Mouse (Mus musculus) liver, embryonic 14.5 days (tissue): ENCODE data around the gene Trim58. TPM values are rescaled to one million over a fixed set of nuclear protein-coding genes. Genes with fewer than 3 reads are reported as not detected.

Experiments used
- ATAC-seq: fragments of 200-750 bp; cut with Nextera tagmentation; 2 replicates; pipeline ENCODE4 v1.8.0; 2017; ENCODE audit warnings: moderate number of reproducible peaks, mild to moderate bottlenecking, moderate library complexity; ENCODE audit not compliant: insufficient read depth
- DNase-seq, 3 experiments: peaks; one replicate each; pipeline ENCODE4 v3.0.0-alpha.2; 2012 to 2013; ENCODE audit warnings: low read depth in 3 of 3, low spot score in 3 of 3
- H3K27ac ChIP-seq: fragments of 300-500 bp; sonication (generic); 2 replicates; pipeline ENCODE4 v1.5.1; 2014; ENCODE audit warnings: moderate library complexity, mild to moderate bottlenecking, control low read depth, inconsistent platforms
- H3K27me3 ChIP-seq: fragments of 300-500 bp; sonication (generic); 2 replicates; pipeline ENCODE4 v1.6.1; 2014; ENCODE audit warnings: mild to moderate bottlenecking, low read length, moderate library complexity; ENCODE audit not compliant: control insufficient read depth, insufficient read depth
- H3K36me3 ChIP-seq: fragments of 300-500 bp; sonication (generic); replicated peaks from 2 replicates; pipeline ENCODE4 v1.6.1; 2014; ENCODE audit warnings: low read depth; ENCODE audit not compliant: control insufficient read depth, insufficient read depth
- H3K4me1 ChIP-seq, 2 experiments: fragments of 200-500 bp in 1 of 2; fragments of 300-500 bp in 1 of 2; sonication (generic) in 1 of 2; replicated peaks; 2 replicates each; pipeline ENCODE4 v1.6.1; 2012 to 2014; ENCODE audit warnings: antibody characterized with exemption in 1 of 2, inconsistent platforms in 1 of 2, low read length in 1 of 2; ENCODE audit not compliant: control insufficient read depth in 2 of 2, insufficient read depth in 2 of 2
- H3K4me2 ChIP-seq: fragments of 300-500 bp; sonication (generic); 2 replicates; pipeline ENCODE4 v1.6.1; 2014; ENCODE audit warnings: low read depth, mild to moderate bottlenecking, control low read depth, moderate library complexity
- H3K4me3 ChIP-seq, 2 experiments: fragments of 200-500 bp in 1 of 2; fragments of 300-500 bp in 1 of 2; sonication (generic) in 1 of 2; 2 replicates each; pipeline ENCODE4 v1.5.1; 2012 to 2014; ENCODE audit warnings: low read depth in 2 of 2, low read length in 2 of 2, mild to moderate bottlenecking in 2 of 2, control low read depth in 1 of 2, inconsistent platforms in 1 of 2, moderate library complexity in 1 of 2; ENCODE audit not compliant: insufficient read depth in 1 of 2
- H3K9ac ChIP-seq: fragments of 300-500 bp; sonication (generic); replicated peaks from 2 replicates; pipeline ENCODE4 v1.6.1; 2014; ENCODE audit warnings: mild to moderate bottlenecking, control low read depth, moderate library complexity
- H3K9me3 ChIP-seq: fragments of 300-500 bp; sonication (generic); 2 replicates; pipeline ENCODE4 v1.6.1; 2016; ENCODE audit warnings: low read length, mixed read lengths; ENCODE audit not compliant: control insufficient read depth
- CTCF ChIP-seq: IDR thresholded peaks from 2 replicates; pipeline ENCODE4 v1.5.1; 2016; ENCODE audit warnings: antibody characterized with exemption, low read depth, control low read depth
- EP300 ChIP-seq: IDR thresholded peaks from 2 replicates; pipeline ENCODE4 v1.6.1; 2016; ENCODE audit warnings: antibody characterized with exemption, low read depth
- WGBS: fragments of 180-500 bp; shearing (Covaris S2); extraction: QIAGEN DNeasy Blood & Tissue Kit; methylation state at CpG from one replicate; pipeline ENCODE4 v1.1.7; 2014; ENCODE audit not compliant: insufficient replicate concordance; 5-methylcytosine and 5-hydroxymethylcytosine counted together
- polyA plus RNA-seq, 2 experiments: library from polyadenylated mRNA; depleted of rRNA in 1 of 2; stranded (reverse) in 1 of 2; unstranded in 1 of 2; fragments of >200 nt; fragmentation: Nextera tagmentation in 1 of 2; extraction: Ambion mirVana in 1 of 2; gene quantifications; 2 replicates each; pipeline versions ENCODE4 v1.2.1 to v1.2.3; 2012 to 2014

Trim58 gene
- polyA plus RNA-seq, 2 experiments, result 10.5 TPM

DNA sequence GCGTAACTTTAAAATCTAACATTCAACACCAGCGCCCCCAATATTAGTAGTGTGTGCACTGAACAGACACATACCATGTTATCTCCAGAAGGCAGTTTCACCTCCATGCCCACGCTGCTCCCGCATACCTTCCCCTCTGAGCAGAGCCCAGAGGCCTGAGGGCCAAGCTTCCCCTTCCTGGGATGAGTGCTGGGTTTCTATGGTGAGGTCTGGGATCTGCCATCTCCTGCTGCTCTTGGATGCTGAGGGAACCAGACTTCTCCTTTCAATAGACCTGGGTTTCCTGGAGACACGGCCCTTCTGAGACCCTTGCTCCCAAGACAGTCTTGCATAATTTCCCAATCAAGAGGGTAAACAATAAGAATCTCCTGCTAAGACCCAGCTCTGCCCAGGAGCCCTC is 9.9 kb upstream of the Trim58 start, which contains the start of gene Olfr323:
TSS of gene Olfr323 (minus strand) at position 101 of the 400 bp plus-strand sequence.
- no peaks in the 10 kb centered on the region for H3K4me1 ChIP-seq
- no peak within 1 kb of the TSS for H3K4me3 ChIP-seq
- ATAC-seq, result no peak
- H3K27me3 ChIP-seq, result no peaks in the 10 kb centered on the region
- no peak within 1 kb of the TSS for H3K9ac ChIP-seq
- H3K36me3 ChIP-seq, result no peaks in the 10 kb centered on the region
- TF ChIP-seq CTCF, result no peak
- no peak for TF ChIP-seq EP300
- H3K4me2 ChIP-seq, result no peak within 1 kb of the TSS
- WGBS, result 56% methylated on average over 5 of the region's 5 CpGs
- DNase-seq, result no peak
- H3K27ac ChIP-seq, result no peak within 1 kb of the TSS
- H3K9me3 ChIP-seq, result no peaks in the 10 kb centered on the region

DNA sequence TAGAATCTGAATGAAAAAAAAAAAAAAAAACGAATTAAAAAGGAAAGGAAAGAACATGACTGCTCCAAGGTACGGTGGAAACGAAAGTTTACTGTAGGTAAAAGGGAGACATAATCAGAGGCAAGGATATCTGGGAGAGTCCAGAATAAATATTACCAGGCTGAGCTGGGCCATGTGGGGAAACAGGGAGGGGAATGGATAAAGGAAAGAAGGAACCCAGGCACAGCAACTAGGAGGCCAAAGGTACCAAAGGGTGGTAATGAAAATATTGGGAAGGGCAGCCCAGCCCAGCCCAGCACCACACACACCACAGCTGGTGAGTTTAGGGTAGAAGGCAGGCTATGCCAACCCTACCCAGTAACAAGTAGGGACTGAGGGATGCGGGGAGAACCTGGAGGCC is 5.4 kb upstream of the Trim58 start:
- Histone ChIP-seq H3K36me3 (no peaks in the 10 kb centered on the region), H3K4me3 (no peak overlapping the region), H3K27me3 (no peaks in the 10 kb centered on the region), H3K27ac (no peak overlapping the region), H3K9me3 (no peaks in the 10 kb centered on the region), H3K9ac (no peak overlapping the region), H3K4me2 (no peak overlapping the region), H3K4me1 (peaks cover 8 to 9% of the 10 kb centered on the region in 2 experiments)
- WGBS, result 56% methylated on average over 4 of the region's 4 CpGs
- TF ChIP-seq CTCF (no peak), EP300 (no peak)
- DNase-seq, result no peak
- no peak for ATAC-seq

DNA sequence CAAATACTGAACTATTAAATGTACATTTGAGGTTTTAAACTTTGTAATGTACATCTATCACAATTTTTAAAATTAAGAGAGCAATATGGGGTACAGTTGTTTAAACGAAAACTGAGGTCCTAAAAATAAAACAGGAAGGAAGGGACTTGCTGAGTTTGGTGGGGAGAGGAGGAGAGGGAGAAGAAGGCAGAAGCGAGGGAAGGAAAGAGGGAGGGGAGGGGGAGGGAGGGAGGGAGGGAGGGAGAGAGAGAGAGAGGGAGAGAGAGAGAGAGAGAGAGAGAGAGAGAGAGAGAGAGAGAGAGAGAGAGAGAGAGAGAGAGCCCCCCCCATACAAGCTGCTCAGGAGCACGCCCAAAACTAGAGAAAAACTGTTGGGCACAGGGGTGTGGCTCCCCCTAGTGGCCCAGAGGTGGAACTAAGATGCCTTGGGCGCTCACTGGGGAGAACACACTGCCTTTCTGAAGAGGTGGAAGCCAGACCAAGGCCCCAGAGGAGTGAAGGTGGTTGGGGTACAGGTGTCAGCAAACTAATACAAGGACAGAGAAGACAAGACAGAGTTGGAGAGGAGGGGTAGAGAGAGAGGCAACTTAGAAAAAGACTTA is 3.8 kb upstream of the Trim58 start:
- H3K4me3 ChIP-seq, result no peak overlapping the region
- H3K4me2 ChIP-seq, result no peak overlapping the region
- 6% methylated on average over 4 of the region's 4 CpGs for WGBS
- H3K27me3 ChIP-seq, result no peaks in the 10 kb centered on the region
- H3K4me1 ChIP-seq, result peaks cover 9 to 11% of the 10 kb centered on the region in 2 experiments
- H3K9ac ChIP-seq, result no peak overlapping the region
- no peaks in the 10 kb centered on the region for H3K9me3 ChIP-seq
- no peak overlapping the region for H3K27ac ChIP-seq
- H3K36me3 ChIP-seq, result no peaks in the 10 kb centered on the region
- TF ChIP-seq CTCF (peak; percentile 97), EP300 (no peak)
- ATAC-seq, result no peak
- peak; percentile 57 to 69 (median 65) for DNase-seq

DNA sequence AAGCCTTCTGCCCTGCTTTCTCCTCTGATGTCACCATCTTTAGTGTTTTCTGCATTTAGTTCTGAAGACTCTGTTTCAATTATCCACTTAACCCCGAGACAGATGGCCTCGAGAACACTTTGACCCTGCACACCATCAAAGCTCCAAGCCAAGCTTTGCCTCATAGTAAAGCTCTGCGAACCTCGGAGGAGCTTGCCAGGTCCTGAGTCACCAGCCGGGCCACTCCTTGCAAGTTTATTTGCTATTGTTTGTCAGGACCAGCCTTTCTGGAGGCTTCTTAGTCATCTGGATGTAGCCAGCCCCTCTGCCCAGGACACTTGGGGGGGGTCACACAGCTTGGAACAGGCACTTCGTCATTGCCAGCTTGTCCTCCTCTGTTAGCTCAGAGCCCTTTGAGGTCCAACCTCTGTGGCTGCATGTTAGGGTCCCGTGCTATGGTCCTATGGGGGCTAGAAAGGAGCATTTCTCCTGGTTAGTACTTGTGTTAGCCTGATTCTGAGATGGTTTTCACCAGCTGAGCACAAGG is 2.0 kb upstream of the Trim58 start:
- Histone ChIP-seq H3K27me3 (no peaks in the 10 kb centered on the region), H3K4me1 (peaks cover 18 to 22% of the 10 kb centered on the region in 2 experiments), H3K4me3 (no peak overlapping the region), H3K36me3 (peaks cover 8% of the 10 kb centered on the region), H3K9ac (no peak overlapping the region), H3K4me2 (no peak overlapping the region), H3K9me3 (no peaks in the 10 kb centered on the region), H3K27ac (no peak overlapping the region; the same call in 1 of the 2 replicates)
- ATAC-seq (no peak), DNase-seq (no peak)
- TF ChIP-seq EP300 (no peak), CTCF (no peak)
- 67% methylated on average over 7 of the region's 7 CpGs for WGBS

DNA sequence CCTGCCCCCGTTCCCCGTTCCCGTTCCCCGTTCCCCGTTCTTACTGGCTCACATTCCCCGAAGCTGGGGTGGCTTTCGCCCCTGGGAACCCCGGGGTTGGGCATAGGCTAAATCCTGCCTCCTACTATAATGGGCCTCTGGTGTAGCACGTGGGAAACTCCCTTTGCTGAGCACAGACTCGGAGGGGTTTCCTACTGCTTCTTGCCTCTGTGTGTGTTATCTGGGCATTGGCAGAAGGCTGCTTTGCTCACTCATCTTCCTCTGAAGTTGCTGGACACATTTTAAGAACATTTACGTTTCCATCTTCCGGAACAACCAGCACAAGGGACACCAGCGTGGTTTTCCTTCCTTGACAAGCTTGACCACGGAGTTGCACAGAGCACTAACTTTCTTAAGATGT is 792 bp downstream of the Trim58 start:
- DNase-seq, result peak; percentile 76 to 85 (median 76)
- Histone ChIP-seq H3K36me3 (peaks cover 34% of the 10 kb centered on the region), H3K27ac (peak overlapping the region; percentile 98), H3K9ac (peak overlapping the region; percentile 98), H3K9me3 (no peaks in the 10 kb centered on the region), H3K4me3 (peak overlapping the region; percentile 77 to 80), H3K27me3 (no peaks in the 10 kb centered on the region), H3K4me1 (peaks cover 21 to 25% of the 10 kb centered on the region in 2 experiments), H3K4me2 (peak overlapping the region; percentile 75)
- ATAC-seq, result peak; percentile 78
- TF ChIP-seq CTCF (no peak), EP300 (peak; percentile 53)
- WGBS, result 5% methylated on average over 13 of the region's 14 CpGs
